Mouse (Mus musculus): Measurements from ENCODE around the gene Klhl29.

The Klhl29 gene

DNA sequence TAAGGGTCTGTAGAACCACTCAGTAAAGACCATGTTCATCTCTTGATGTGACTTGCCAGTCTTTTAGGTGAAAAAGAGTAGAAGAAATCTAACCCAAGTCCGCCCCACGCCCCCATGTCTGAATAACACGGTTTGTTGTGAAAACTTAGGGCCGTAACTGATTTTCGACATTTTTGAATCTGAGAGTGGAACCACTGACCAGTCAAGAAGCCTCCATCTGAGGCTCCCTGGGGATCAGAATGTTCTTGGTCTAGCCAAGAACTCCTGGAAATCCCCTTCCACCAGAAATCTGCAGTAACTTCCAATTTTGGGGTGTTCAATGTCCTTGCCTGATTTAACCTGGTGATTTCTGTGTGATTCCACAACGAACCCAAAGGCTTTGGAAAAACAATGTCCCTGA, 189.9 kb downstream of the Klhl29 start:
- no peak for DNase-seq (ENCODE audit: low spot score)

DNA sequence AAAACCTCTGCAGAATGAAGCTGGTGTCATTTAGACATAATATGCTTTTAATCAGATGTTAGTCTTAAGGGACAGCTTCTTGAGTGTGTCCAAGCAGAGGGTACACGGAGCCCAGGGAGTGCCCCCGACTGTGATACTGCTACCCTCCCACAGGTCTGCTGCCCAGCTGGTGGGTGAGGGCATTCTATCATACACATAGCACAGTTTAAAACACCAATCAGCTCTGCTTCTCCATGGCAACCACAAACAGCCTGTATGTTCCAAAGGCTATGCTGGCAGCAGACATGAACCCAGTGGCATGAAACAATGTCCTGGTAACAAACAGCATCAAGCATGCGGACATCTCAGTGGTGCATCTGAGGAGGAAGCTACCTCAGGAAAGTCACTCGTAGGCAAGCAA, 192.9 kb downstream of the Klhl29 start:
- DNase-seq (ENCODE audit: low spot score), result no peak

DNA sequence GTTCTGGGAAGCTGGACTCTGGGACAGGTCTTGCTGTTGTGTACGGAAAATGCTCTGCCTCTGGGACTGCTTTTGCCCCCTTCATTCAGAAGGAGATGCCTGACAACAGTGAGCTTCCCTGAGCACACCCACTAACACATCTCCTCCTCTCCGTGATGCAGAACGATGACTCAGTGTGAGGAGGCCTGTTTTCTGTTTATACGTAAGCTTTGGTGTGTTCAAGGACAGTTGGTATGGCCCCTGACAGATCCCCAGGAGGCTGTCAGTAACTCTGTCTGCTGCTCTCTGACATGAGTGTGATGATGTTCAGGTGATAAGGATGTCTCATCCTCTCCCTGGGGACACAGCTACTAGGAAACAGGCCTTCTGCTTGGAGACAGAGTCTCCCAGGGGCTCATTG, 193.3 kb downstream of the Klhl29 start:
- DNase-seq (ENCODE audit: low spot score), result no peak

DNA sequence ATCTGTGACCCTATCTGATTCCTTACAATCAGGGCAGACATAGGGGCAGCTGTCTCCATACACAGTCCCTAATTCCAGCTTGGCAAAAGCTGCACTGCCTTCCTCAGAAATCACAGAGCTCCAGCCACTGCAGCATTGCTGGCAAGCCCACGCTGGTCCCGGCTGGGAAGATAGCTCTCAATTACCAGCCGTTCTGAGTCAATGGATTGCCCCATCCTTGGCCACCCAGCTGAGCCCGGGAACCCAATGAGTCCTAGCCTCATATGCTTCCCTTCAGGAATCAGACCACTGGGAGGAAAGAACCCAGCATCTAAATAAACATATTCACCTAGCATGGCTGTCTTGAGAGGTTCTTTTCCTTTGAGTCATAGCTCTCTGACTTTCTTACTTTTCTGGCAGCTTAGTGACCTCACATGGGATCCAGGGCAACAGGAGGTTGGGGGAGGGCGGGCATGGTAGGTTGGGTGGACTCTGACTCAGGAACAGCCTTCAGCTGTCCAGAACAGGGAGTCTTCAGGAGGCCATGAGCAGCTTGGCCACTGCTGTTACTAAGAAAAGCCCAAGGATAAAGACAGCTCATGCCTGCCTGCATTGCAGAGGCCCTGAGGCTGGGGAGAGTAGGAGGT, 198.7 kb downstream of the Klhl29 start:
- no peak for DNase-seq (ENCODE audit: low spot score)

DNA sequence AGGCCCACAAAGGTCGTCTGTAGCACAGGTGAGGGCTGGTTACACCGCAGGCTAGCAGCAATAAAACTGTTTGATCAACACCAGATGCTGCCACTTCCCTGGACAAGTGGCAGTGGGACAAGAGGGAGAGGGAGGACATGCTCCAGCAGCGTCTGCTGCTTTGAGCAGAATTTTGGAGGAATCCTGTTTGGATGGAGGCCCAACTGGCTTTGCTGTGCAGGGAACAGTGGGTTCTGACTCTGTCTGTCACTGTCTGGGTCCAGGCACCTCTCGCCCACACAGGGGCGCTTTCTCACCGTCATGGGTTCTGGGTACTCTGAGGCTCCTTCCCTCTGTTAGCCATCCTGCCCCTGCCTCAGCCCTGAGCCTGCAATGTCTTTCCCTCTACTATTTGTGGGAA, 209.3 kb downstream of the Klhl29 start:
- DNase-seq (ENCODE audit: low spot score), result no peak

DNA sequence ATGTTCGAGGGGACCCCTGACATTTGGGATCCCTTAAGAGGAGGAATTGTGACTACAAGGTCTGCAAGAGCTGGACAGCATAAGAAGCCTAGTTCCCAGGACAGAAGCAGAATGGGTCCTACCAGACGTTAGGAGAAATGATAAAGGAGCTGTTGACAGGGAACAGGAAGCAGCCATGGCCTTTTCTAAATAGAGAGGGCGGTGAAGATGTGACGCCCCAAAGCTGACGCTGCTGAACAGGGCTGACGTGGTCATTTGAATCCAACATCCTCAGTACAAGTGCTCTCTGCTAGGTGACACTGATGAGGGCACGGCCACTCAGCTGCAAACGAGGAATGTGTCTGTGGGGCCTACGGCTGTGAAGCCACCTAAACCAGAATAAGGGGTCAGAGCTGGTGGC, 210.1 kb downstream of the Klhl29 start:
- DNase-seq (ENCODE audit: low spot score), result no peak

DNA sequence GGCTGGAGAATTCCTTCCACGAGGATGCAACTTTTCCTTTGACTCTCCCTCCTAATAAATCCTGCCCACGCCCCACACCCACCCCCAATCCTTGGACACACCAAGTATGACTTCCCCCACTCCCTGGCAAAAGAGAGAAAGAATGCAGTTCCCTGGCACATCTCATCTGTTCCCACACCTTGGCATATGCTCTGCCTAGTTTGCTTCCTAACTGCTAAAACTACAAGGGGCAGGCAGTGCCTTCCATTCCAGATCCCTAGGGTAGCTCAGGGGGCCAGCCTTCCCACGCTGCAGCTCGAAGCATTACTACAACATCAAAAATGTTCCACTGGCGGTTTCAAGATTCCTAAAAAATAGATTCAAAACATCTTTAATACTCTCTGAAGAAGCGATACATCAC, 212.8 kb downstream of the Klhl29 start:
- no peak for DNase-seq (ENCODE audit: low spot score)

DNA sequence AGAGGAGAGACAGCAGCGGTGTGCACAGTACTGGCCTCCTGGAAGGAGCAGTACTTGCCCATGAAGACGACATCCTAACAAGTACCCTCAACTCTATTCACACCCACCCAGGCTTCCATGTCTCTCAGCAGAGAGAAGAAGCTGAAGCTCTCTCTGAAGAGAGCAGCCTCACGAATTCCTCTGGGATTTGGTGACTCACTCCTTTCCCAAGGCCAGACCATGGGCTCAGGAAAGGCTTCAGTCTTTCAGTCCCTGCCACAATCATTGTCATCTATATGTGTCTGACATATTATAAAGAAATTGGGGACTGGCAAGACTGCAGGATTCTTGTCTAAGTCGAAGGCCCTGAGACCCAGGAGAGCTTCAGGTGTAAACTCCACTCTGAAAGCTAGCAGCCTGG, 213.9 kb downstream of the Klhl29 start:
- no peak for DNase-seq (ENCODE audit: low spot score)

DNA sequence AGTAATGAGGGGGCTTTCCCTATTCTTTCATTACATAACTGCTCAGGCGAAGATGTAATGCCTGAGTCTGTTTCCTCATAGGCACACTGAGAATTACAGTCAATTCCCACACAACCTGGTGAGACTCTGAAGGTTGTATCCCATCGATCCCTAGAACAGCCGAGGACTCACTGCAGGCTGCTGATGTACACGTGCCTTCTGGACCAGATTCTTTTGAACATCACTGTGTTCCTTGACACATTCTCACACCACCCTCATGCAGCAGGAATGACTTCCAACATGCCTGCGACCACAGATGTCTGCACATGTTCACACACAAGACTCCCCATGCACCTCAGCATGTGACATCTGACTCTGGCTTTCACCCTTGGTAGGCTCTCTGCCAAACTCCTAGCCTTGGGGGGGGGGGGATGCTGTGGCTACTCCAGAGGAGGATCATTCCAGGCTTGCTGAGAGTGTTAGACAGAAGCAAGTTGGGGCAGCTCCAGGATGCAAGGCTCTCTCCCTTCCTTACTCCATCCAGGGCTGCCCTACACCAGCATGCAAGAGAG, 217.5 kb downstream of the Klhl29 start:
- DNase-seq (ENCODE audit: low spot score), result no peak

DNA sequence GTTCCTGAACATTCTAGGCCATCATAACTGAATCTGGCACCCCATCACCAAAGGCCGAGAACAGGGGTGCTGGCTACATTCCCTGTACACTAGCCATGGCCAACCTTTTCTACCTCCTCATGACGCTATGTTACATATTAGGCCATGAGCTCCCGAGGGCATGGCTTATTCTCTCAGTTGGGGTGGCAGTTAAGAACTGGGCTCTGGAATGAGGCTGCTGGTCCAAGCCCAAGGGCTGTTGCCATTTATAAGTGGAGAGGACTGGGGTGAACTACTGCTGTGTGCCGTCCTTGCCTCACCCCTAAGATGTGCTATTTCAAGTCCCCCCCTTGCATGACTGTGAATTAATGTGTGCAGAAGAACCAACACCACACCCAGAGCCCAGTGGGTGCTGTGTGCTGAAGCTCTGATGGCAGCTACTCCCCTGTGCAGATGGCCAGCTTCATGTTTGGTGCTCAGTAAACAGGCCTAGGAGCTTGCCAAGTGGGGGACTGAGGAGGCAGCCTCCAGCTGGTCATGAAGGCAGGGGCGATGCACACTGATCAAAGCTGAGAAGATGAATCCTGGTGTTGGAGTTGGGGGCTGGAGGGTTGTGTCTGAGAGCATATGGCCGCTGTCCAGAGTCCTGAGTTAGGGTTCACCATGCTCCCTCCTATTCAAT, 218.3 kb downstream of the Klhl29 start:
- peak; percentile 74 for DNase-seq (ENCODE audit: low spot score)

DNA sequence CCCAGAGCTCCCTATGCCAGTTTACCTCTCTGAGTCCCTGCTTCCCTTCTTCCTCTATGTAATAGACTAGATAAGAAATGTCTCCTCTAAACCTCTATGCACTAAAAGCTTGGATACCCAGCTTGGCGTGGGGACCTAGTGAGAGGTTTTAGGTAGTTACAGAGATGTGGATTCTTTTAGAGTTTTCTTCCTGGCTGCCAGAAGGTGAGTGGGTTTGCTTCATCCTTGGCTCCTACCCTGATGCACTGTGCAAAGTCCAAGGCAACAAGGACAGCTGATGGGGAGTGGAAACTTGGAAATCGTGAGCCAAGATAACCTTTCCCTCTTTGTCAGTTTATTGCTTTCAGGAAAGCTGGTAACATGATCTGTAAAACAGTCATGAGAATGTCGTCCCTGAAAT, 220.3 kb downstream of the Klhl29 start:
- DNase-seq (ENCODE audit: low spot score), result no peak

DNA sequence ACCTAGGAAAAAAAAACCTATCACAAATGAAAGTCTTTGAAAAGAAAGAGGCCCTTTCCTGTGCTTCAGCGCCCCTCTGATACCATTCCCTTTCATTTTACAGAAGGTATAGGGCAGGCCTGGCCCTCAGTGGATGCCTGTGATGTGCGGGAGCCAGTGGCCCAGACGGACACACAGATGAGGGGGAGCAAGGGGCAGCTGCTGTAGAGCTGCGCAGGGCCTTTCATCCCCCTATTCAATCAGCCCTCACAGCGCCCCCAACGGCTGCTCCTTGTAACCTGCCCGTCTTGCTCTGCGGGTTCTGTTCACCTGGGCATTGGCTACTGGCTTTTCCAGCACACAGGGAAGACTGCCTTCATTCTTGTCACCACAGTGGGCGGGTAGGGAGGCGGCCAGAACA, 223.6 kb downstream of the Klhl29 start:
- DNase-seq (ENCODE audit: low spot score), result no peak

DNA sequence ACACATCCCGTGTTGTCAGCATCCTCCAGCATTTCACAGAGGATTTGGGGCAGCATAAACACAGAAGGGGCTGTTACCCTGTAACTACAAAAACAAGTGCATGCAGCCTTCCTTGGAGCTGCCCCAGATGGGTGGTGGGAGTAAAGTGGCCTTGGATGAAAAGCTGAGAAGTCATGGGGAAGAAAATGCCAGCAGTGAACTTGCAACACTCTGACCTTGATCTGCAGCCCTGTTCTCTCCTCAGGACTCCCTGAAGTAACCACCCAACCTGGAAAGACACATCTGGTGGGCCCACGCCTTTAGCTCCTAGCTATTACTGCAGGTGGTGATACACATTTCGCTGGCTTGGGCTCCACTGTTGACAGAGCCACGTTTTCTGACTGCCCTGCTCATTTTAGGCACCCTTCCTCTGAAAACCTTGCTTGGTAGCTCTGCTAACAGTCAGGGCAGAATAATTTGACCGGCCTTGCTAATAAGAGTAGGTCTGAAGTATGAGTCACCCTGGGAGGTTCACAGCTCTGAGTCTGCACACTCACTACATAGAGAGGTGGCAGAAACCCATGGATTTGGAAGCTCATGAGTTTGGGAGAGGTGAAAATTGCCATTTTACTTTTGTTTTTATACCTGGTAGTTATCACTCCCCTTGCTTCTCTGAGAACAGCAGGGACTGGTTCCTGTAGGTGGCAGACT, 228.0 kb downstream of the Klhl29 start:
- no peak for DNase-seq (ENCODE audit: low spot score)

DNA sequence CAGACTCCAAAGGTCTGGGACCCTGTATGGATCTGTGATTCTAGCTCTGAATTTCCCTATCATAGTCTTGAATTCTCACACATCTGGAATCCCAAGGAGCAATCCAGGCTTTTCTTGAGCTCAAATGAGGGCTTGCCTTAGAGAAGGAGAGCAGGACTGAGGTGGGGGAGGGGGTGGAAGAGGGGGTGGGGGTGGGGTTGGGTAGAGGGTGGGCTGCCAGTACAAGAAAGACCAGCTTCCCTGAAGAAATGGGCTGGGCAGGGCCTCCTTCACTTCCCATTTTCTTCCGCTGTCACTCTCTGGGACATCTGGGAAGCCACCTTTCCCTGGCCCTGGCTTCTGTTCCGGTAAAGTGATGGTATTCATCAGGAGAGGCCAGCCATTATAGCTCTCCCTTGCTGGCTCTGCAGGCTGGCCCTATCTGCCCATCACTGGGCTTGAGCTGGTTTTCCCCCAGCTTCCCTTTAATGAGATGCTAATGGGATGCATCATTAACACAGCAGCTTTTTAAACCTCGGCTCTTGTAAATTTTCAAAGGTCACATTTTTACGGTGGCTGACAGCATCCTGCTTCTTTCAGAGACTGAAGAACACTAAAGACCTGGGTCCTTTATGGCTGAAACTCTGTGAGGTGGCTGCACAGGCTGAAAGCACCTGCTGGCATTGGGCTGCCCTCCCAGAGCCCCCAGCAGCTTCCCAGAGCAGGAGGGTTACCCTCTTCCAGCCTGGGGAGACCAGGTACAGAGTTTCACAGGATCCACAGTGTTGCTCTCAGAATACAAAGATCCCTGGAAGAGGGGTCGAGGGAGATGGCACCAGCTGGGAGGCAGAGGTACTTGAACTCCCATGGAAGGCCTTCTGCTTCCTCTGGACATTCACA, 231.3 kb downstream of the Klhl29 start:
- no peak for DNase-seq (ENCODE audit: low spot score)

DNA sequence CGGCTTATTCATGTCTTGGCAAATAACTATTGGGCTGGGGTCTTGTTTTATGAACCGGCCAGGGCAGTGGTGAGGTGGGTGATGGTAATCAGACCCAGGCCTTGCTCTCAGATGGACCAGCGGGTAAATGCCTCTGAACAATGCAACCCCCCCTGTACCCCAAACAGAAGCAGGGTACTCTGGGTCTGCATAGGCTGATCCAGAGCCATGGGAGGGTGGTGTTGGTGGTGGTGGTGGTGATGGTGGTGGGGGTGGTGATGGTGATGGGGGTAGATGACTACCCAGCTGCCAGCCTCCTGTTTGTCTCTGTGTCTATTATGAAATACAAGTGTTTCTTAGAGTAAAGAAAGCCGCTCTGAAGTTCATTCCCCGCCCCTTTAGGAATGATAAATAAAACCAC, 232.3 kb downstream of the Klhl29 start:
- no peak for DNase-seq (ENCODE audit: low spot score)

DNA sequence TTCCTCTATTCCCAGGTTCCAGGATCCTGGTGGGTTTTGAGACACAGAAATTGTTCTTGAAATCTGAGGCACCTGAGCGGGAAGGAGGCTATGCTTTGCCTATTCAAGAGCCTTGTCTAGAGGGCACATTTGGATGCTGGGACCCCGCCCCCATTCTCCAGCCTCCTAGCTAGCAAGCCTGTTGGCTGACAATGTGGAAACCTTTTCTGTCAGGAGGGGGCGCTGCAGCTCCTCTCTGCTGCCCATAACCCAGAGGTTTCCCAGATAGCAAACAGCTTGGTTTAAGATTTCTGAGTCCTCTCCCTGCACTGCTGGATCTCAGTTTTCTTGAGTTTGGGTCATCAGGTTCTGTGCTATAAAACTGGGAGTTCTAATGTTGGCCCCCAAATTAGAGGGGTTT, 232.7 kb downstream of the Klhl29 start:
- DNase-seq (ENCODE audit: low spot score), result peak; percentile 90

DNA sequence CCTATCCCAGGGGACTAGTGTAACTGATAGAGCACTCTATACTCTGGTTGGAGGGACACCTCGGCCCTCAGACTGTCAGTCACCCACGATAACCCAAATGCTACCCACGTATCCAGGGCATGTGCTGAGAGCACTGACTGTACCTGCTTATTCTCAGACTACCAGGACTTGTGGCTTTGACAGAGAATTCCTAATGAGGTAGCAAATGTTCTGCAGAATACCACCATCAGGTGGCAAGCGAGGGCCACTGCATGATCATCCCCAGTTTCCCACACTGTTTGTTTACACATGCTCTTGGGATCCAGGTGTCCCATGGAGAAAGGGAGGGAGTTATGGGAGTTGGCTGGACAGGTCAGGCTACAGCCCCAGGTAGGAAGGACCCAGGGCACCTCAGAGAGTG, 234.4 kb downstream of the Klhl29 start:
- DNase-seq (ENCODE audit: low spot score), result no peak

DNA sequence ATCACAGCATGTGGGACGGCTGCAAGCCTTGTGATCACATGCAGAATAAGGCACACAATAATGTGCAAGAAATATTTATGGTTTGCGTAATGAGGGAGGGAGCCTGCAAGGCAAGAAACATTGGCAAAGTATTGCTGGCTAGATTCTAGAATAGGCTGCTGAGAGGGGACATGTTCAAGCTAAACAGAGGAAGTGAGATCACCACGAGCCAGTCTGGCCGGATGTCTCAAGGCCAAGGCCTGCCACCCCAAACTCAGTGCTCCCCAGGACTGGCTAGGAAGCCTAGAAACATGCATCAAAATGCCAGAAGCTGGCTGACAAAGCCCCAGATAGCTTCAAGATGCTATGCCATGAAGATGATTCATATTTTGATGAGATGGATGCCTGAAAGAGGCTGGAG, 236.2 kb downstream of the Klhl29 start:
- no peak for DNase-seq (ENCODE audit: low spot score)

DNA sequence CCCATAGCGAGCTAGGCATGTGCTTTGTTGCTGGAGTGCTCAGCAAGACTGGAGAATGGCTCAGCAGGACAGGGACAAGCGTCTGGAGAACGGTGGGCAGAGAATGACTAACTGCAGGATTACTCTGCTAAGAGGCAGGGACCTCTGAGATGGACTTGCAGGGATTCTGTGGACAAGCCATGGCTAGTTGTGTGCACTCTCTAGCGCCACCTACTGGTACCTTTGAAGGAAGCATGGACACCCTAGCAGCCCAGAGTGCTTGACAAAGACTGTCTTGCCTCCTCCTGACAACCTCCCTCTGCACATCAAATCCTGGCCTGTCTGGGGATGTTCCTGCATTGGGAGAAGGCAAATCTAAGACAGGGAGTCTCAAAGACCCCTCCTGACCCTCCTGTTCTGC, 239.2 kb downstream of the Klhl29 start:
- DNase-seq (ENCODE audit: low spot score), result peak; percentile 61

DNA sequence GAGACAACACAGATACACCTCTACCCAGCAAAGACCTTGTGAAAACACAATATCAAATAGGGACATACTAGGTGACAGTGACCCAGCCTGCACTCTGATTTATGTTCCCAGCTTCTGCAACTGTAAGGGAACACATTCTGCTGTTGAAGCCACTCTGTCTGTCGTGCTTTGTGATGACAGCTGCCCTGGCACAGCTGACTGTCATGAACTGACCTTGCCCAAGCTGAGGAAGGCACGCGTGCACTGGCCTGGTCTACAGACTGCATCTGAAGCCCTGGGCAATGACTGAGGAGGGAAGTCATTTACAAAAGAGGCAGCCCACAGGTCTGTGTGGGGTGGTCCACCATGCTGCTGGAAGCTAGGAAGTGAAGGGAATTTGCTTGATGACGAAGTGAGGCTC, 246.3 kb downstream of the Klhl29 start:
- no peak for DNase-seq (ENCODE audit: low spot score)

DNA sequence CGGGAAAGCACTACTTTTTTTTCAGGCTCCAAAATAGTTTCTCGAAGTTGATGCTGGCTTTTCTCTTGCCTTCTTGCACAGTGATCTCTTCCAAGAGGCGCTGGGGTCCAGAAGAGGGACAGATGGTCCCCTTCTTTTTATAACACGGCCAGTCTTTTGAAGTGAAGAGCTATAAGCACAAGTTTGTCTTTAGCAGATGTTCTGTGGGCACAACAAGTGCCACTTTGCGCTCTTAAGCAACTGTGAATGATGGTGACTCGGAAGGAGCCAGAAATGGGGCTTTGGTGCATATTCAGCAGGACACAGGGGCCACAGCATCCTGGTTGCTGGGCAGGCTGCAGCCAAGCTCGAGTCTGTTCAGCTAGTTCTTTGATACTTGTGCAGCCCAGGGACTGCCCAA, 249.6 kb downstream of the Klhl29 start:
- no peak for DNase-seq (ENCODE audit: low spot score)

DNA sequence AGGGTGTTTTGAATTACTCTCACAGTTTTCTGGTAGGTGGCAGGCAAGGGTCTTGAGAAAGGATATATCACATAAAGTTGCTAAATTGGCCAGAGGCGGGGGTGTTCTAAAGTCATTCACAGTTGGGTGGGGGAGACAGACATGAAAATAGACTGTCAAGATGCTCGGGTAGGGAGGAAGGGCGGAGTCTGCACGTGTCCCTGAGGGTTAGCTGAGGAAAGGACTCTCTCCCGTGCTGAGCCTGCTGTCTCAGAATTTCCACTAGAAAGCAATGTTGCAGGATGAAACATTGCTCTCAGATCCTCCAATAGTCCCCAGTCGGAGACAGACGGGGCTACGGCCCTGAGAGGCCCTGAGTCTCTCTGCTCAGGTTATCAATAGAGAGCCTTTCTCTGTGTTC, 252.5 kb downstream of the Klhl29 start:
- no peak for DNase-seq (ENCODE audit: low spot score)
